Mouse (Mus musculus) inflammation-experienced regulatory T-cells, adult 6 months (primary cell): ENCODE measurements around the gene Ndufs8. TPM values are rescaled to one million over a fixed set of nuclear protein-coding genes. Genes with fewer than 3 reads are reported as not detected.
A peak's percentile ranks its signal among the peaks of the same experiment; 100 is the strongest.

ENCODE experiments used
- ATAC-seq: one replicate; pipeline ENCODE4 v1.8.0; 2017
- polyA plus RNA-seq, 3 experiments: library from polyadenylated mRNA; unstranded; fragments of 100-300 nt; shearing (Covaris generic); gene quantifications; one replicate each; pipeline ENCODE4 v1.2.1; 2017

Gene Ndufs8
- polyA plus RNA-seq, 3 experiments from 2014 or later = 219 to 266 (median 256) TPM

DNA sequence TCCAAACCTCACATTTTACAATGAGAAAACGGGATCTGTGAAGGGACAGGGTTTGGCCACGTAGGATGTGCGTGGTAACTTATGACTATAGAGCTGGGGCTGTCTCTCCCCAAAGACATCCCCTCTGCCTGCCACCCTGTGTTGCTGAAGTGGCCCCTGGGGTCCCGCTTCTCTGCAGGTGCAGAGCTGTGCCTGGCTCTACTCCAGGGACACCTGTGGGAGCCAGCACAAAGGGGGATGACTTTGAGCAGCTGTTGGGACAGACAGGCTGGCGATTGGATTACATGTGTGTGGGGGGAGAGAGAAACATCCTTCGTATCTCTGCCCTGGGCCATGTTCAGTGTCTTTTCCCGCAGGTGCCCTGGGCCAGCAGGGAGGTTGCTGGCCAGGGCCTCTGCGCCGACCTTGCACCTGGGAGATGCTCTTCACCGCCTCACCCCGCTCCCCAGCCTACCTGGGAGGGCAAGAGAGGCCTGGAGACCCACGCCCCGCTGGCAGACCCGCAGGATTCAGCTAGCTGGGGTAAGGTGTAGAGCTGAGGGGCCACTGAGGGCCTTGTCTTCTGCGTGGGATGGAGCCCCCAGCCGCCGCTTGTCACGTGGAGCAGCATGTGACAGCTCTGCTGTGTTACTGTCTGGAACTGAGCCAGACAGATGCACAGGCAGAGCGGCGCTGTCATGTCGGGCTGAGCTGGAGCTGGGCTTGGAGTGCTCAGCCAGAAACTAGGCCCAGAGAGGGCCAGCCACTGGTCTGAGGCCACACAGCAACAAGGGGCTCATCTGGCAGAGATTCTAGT, 17.9 kb upstream of the Ndufs8 start:
- ATAC-seq = no peak

DNA sequence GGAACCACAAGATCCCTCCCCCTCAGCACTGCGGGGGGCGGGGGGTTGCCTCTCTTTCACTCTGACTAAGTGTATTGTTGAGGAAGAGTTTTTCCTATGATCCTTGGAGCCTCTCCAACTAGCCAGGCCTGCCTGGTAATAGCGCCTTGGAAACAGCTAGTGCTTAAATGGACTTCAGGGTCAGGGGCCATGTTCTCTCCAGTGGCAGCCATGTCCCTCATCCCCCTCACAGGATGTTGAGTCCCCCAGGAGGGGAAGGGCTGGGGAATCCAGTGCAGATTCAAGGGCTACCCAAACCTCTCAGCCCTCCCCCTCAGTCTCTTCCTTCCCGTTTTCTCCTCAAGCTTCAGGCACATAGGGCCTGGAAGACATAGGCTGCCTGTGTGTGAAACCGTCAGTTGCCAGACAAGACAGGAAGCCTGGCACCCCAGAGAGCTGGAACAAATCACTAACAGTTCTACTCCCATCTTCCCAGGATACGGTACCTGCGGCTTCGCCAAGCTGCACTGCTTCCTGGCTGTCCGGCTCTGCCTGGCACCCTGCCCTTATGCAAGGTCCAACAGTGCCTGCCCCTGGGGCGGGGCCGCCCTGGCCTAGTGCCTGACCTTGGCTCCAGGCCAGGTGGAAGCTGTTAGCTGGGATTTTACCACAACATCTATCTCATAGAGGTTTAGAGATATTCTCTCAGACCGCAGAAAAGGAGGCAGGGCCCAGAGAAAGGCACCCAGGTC, 16.8 kb upstream of the Ndufs8 start, which contains the start of gene Aldh3b1:
Gene Aldh3b1, minus strand, starts transcription at position 598 of the 731 bp plus-strand sequence.
- ATAC-seq = no peak

DNA sequence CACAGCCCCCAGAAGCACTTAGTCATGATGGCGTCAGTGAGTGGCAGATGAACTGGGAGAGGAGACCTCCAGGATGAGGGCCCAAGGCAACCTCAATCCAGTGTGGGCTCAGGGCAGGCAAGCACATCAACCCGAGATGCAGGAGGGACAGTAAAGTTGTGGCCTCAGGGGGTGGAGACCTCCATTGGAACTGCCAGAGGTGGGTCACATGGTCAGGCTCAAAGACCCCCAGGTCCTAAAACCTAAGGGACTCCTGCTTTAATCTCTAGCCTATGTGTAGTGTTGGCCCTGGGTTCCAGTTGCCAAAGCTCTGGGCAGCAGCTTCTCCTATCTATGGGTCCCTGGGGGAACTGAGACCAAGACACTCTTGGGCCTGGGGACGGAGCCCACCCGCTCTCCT, 16.2 kb upstream of the Ndufs8 start:
- no peak for ATAC-seq

DNA sequence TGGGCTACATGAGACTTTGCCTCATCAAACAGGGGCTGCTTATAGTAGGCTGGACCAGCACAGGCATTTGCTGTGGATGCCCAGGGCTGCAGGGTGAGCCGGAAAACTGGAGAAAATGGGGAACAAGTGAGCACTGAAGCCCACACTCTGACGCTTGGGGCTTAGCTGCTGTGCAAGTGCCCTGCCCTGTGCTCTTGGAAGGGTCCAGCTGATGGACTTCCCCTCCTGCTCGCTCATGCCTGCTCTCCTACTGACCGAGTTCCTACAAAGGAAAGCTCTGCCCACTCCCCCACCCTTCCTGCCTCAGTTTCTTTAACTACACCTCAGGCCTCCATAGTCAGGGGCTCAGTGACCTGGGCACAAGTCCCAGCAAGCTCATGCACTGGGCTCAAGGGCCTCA, 15.4 kb upstream of the Ndufs8 start:
- no peak for ATAC-seq

DNA sequence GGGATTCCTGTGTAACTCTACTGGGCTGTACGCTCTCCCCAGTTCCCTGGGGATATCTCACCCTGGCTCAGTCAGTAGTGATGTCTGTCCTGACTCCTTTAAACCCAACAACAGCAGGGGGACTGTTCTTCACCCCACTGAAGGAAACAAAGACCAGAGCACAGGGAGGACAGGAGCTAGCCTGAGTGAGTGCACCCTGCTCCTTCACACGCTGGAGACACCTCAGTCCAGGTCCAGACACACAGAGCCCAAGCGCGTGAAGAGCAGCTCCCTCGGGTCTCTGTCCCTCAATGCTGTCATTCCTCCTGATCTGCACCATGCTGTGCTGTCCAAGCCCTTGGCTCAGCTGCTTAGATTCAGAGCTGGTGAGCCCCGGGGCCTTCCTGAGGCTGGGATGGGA, 14.1 kb upstream of the Ndufs8 start:
- no peak for ATAC-seq

DNA sequence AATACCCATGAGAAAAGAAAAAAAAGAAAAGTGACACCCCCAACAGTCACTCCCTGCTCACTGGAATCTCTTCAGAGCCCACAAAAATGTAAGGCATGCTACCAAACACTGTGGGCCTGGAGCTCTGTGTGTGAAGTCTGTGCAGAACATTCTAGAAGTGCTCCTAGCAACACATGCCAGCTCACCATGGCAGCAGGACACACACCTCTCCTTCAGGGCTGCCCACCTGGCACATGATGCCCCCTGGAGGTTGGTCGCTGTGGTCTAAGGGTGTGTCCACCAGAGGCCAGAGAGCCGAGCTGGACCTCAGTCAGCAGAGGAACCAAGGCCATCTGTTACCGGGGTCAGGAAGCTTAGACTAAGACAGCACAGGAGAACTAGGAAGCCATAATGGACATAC, 13.7 kb upstream of the Ndufs8 start:
- ATAC-seq = no peak

DNA sequence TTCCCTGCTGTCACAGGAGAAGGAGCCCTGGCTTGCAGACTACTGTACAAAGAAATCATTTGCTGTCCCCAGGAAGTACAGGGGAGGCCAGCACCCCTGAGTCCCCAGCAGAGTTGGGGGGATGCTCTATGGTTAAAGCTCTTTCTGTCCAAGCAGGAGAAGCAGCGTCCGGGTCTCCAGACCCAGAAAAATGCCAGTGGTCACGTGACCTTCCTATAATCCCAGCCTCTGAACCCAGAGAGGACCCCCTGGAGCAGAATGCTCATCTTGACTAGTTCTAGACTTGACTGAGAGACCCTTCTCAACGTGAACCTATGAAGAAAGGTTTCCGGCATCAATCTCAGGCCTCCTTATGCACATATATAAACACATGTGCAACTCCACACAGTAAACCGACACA, 13.3 kb upstream of the Ndufs8 start:
- no peak for ATAC-seq

DNA sequence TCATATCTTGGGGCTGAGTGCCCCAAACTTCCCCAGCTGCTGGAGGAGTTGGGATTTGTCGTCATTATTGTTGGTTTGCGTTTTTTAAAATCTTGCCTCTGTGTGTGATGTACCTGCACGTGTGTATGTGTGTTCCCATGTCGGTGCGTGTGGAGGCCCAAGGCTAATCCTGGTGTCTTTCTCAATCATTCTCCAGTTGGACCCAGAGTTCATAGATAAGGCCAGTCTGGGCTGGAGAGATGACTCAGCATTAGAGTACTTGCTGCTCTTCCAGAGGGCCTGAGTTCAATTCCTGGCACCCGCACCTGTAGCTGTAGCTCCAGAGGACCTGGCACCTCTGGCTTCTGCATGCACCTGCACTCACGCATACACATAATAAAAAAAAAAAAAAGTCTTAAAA, 12.3 kb upstream of the Ndufs8 start:
- no peak for ATAC-seq

DNA sequence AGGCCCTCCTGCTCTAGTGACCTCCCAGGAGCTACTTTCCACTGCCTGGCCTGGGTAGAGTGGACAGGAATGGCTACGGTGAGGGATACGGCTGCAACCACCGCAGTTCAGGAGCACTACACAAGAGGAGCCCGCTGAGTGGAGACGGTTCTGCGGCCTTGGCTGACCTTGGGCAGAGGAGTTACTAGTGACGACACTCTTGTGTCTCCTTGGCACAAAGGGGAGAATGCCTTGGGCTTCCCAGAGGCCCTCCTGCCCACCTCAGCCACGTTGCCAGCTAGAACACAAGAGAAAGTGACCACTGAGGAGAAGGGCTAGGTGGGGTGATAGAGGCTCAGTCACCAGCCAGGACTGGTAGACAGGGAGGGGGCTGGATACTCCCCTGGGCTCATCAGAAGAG, 11.6 kb upstream of the Ndufs8 start:
- no peak for ATAC-seq

DNA sequence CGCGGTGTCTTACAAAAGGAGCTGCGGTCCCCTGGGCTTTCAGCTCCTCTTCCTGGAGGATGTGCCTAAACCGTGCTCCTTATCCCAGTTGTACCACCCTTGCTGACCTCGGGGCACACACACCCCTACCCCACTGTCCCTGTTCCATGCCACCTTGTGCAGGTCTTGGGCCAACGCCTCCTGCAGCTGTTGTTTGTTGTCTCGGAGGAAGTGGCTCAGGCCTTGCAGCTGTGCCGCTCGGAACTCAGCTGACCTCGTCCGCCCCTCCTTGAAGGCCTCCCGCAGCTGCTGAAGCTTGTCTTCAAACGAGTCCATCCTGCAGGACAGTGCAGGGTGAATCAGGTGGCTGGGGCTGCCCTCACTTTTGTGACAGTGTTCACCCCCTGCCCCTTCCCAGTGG, 11.0 kb upstream of the Ndufs8 start:
- no peak for ATAC-seq

DNA sequence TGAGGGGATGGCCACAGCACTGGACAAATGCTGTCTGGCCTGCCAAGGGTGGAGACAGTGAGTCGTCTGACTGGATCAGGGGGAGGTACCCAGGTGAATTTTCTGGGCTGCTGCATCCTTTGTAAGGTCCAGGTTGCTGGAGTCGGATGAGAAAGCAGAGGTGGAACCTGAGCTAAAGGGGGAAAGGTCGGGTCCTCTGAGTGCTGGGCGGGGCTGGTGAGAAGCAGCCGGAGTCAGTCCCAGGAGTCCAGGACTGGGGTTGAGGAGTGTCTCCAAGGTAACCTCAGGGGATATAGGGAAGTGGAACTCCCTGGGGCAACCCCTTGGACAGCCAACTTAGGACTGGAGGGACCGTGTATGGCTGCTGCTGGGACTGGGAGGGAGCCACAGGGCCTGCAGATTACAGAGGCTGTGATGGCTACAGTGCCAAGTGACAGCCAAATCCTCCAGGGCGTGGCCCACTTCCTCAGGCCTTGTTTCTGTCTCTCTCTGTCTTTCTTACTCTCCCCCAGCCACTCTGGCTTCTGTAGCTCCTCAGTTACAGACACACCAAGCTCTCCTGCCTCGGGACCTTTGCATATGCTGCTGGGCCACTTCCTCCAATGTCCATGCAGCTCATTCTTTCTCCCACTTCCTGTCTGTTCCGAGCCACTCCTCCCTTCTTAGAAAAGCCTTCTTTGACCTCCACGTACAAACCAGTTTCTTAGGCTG, 10.2 kb upstream of the Ndufs8 start:
- ATAC-seq = no peak

DNA sequence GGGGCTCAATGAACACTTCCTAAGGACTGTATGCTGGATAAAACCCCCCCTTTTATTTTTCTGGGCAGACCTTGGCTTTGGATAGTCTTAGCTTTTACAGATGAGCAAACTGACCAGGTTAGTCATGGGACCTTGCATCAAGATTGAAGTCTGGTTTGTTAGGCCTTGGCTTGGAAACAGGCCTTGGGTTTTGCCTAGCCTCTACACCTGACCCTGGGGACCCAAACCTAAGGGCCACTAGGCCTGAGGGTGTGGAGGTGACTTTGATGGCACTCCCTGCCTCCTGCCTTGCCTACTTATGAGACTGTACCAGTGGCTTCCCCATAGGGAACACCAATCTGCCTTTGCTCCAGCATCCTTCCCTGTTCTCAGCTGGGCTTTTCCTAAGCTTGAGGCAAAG, 7.4 kb upstream of the Ndufs8 start:
- ATAC-seq = no peak

DNA sequence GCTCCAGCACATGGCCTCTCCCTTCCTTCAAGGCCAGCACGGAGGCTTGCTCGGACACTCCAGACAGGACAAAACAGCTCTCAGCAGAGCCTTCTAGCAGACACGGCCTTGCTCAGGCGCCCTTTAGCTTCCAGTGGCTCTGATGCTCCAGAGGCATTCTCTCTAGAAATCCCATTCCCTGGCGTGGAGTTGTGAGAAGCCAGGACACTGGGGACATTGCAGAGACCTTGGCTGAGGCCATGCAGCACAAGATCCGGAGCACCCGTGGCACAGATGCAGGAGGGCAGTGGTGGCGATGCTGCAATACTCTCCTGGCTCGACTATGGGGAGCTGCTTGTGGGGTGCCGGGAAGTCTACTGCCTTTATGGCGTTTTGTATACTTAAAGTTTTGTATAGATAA, 4.2 kb upstream of the Ndufs8 start:
- no peak for ATAC-seq

DNA sequence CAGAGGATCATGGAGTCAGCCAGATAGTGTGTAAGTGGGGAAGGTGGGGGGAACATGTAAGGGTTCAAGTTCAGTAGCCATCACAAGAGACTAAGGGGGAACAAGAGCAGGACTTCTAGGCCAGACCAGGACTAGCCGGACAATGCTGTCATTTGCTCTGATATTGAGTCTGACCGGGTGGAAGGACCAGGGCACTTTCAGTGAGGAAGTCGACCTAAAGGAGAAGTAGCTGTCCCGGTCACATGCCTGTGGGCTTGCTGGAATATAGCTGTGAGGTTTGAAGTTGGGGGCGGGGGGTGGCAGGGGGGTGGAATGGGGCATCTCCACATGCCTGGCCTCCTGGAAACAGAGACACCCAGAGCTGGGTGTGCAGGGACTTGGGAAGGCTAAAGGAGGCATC, 2.0 kb upstream of the Ndufs8 start:
- ATAC-seq = no peak

DNA sequence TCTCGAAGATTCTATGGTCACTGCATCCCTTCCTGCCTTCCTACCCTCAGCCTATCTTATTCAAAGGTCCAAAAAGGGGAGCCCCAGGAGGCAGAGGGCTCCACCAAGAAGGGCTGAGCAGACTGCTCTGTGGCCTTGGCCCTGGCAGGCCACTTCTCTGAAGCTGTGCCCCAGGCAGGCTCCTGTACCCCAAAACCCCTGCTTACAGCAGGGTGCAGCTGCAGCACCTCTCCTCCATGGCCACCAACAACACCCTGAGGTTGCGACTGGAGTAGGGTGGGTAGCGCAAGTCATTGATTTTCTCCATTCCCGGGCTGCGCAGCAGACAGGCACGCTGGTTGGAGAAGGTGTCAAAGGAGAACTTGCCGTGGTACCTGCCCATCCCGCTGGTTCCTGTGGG, 1.1 kb upstream of the Ndufs8 start:
- no peak for ATAC-seq

DNA sequence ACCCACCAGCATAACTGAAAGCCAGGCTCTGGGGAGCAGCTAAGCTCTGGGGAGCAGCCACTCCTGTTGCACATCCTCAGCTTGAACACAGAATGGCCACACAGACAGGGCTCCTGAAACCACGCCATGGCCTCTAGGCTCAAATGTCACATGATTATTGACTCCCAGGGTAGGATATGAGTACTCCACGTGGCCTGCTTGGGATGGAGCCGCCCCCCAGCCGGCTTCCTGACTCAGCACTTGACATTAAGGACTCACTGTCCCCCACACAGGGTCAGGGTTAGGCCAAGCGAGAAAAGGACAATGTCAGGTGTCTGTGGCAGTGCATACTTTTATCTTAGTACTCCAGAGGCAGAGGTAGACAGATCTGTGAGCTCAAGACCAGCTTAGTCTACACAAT, 2.4 kb downstream of the Ndufs8 start:
- ATAC-seq = no peak

DNA sequence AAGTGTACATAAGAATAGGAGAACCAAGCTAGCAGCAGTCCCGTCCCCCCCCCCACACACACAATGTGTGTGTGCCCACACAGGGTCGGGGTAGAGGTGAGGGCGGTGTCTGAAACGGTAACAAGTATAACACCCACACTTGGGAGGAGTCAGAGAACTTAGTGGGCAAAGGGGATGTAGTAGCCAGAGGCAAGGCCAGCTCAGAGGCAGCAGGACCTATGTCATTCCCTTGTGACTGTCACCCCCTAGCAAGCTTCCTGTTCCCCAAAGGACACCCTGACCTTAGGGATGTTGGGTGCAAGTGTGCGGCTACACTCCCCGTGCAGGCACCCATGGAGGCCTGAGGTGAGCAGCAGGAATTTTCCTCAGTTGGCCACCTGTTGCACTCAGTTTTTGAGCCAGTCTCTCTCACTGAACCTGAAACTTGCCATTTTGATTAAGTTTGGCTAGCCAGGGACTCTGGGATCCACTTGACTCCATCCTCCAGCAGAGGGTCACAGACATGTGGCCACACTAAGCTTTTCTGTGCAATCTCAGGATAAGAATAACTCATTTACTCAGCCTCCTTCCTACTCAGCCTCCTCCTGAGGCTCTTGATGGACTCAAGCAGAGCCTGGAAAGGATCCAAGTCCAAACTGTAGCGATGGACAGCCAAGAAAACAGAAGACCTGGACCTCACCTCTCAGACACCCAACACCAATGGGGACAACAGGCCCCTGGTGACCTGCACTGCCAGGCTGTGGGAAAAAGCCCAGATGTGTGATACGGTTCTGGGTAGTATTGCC, 4.5 kb downstream of the Ndufs8 start:
- no peak for ATAC-seq

DNA sequence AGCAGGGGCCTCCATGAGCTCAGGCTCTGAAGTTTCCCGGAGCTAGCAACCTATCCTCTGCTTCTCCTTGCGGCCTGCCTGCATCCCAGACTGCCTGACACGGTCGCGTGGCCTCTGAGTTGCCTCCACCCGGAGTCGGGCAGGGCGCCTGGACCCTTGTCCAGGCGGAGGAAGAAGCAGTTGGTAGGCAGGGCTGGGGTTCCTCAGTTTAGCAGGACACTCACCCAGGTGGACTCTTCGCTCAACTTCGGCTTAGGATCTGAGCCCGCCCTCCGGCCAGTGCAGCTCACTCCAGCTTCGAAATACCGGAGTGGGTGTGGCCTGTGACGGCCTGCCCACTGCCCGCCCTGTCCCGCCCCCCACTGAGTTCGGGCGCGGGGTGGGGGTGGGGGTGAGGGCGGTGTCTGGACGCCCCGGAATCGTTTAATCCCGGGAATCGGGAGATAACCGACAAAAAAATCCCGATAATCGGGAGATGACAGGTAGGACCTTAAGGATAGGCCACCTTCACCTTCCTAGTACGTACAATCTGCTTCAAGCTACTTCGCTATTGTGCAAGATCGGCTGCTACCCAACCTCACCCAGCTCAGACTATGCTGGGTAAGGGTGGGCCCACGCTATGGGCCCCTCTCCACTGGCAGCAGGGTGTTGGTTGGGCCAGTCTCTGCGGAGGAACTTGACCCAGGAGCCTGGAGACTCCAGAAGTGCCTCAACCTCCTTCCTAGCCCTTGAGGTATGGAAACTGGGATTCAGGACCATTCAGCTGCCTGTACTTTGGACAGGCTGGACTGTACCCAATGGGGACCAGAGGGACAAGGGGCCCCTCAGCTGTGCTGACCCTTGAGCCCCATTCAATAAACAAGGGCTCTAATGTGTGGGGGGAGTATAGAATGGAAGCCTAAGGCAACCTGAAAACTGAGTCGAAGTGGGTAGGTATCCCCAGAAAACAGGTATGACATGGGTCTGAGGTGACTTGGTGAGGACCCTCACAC, 5.5 kb downstream of the Ndufs8 start, which contains the start of gene Tcirg1:
Gene Tcirg1, minus strand, starts transcription at position 339 of the 992 bp plus-strand sequence.
- ATAC-seq = peak; percentile 80

DNA sequence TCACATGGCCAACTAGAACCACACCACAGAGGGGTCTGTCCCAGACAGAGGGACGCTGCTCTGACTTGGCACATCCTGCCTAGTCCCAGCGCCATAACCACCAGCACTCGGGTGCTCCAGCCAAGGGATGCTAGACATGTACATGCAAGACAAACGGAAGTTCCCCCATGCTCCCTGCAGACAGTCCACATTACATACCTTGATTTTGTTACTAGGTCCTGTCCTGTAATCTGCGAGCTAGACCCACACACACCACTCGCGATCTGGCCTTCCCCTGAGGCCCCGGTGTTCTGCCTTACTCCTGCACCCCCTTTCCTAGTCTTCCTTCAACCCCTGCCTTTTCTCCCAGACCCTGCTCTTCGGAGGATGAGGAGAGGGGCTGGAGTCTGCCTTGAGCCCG, 6.2 kb downstream of the Ndufs8 start:
- peak; percentile 33 for ATAC-seq

DNA sequence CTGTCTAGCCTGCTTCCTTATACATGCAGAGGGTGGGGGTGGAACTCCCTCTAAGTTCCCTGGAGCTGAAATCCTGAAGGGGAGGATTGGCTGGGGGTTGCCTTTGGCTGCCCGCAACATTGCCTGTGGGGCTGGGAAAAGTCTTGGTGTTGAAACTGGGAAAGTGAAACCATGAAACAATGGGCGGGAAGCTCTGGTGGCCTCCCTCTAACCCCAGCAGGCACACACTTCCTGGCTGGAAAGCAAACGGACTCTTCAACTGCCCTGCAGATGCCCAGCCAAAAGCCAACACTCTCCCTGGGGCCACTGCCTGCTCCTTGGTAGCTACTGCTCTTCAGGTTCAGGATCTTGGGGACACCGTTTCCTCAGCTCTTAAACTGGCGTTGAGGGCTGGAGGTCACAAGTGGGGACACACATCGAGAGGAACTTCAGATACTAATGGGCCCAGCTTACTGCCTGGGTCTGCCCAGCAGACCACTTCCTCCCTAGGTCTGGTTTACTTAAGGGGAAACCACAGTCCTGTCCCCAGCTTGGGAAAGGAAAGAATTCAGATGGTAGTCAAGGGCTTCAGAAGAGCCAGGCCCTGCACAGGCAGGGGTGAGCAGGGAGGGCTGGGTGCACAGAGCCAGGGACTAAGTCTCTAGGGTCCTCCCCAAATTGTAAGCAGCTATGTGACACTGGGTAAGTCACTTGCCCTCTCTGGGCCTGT, 7.2 kb downstream of the Ndufs8 start:
- no peak for ATAC-seq

DNA sequence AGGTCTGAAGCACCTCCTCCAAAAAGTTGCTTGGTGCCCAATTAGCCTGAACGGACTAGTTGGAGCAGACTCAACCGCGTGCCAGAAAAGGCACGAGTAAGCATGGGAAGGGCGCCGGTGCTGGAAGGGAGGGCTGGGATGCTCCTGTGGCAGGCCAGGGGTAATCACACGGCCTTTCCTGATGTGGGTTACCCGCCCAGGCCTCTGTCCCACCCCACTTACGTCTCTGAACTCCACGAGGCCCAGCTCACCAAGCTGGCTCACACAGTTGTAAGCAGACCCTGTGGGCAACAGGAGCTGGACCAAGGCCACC, 8.3 kb downstream of the Ndufs8 start:
- no peak for ATAC-seq
